Mouse (Mus musculus): Measurements from ENCODE around the gene Epop. TPM values are rescaled to one million over a fixed set of nuclear protein-coding genes. Genes with fewer than 3 reads are reported as not detected.

The Epop gene
- 0.77 and 0.80 TPM in 2 replicates for polyA plus RNA-seq (2012; rRNA removed)

DNA sequence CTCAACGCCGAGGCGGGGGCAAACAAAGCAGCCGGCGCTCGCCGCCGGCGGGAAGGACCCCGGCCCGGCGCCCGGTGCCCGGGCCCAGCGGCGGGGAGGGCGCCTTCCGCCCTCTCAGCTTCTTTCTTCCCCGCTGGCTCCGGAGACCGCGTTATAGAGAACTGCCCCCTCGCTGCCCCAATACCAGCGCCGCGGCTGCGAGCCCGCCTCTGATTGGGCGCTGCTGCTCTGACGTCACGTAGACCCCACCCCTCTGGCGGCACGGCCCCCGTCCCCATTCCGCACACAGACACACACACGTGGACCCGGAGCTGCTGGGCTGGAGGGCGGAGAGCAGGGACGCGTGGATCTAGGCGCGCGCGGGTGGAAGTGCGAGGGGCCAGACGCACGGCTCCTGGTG is at the start of gene Epop:
Epop (minus strand) TSS at position 127 of the 400 bp plus-strand sequence.
- DNase-seq (ENCODE audit: low spot score), result peak; percentile 72

DNA sequence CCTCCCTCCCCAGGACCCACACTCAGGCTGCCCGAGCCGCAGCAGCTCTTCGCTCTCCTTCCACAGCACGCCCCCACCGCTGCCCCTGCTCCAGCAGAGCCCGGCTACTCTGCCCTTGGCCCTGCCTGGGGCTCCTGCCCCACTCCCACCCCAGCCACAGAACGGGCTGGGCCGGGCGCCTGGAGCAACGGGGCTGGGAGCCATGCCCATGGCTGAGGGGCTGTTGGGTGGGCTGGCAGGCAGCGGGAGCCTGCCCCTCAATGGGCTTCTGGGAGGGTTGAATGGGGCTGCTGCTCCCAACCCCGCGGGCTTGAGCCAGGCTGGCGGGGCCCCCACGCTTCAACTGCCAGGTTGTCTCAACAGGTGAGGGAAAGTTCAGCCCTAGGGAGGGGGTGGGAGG is 48.8 kb upstream of the Epop start:
- no peak for DNase-seq (ENCODE audit: low spot score)

DNA sequence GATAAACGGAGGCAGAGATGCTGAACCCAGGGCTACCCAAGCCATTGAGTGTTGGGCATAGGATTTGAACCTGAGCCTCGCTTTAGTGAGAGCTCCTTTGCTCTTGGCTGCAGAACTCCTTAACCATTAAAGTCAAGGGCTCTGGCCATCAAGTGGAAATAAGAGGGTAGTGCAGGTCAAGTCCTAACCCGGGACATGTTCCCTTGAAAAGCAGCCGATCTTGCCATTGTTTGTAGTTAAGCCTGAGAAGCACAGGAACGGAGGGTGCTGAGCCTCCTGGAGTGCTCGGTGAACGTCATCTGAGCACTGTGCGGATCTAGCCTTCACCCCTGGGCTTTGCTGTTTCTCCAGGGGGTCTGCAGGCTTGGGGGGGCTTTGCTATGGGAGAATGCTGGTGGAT is 48.3 kb upstream of the Epop start:
- DNase-seq (ENCODE audit: low spot score), result no peak

DNA sequence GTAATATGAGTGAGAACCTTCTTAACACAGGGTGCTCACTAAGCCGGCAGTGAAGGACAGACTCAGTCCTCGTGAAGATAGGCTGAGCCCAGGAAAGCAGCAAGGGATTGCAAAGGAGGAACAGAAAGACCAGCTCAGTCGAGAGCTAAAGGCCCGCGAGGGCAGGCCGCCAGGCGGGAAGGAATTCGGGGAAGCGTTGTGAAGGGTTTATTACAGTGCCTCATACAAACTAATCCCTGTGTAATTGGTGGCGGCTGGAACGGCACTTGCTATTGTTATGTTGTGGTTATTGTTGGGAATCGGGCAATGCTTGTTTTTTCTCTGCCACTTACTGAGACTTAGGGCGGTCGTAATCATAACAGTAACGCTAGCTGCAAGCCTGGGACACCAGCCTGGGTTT is 47.9 kb upstream of the Epop start:
- no peak for DNase-seq (ENCODE audit: low spot score)

DNA sequence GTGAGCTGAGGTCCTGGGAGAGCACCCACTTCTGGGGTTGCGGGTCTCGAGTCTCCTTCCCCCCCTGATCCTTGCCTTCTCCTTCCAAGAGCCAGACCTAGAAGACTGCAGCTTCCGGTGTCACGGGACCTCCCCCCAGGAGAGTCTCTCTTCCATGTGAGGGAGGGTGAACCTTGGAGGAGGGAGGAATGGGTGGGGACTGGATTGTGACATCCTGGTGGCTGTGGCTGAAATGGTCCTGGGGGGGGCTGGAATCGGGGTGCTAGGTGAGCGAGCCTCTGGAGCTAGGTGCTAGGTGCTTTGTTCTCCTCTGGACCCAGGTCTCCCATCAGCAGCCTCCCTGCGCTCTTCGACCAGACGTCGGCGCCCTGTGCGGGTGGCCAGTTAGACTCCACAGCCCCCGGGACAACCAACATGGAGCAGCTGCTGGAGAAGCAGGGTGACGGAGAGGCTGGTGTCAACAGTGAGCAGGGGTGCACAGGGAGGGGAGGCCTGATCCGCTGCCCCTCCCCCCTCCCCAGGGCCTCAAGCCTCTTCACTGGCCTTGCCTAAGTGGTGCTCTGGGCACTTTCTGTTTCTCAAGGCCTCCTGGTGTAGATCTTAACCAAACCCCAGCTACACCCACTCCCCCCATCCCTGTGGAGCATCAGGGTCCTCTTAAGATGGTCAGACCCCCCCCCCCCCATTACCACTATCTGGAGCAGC is 46.7 kb upstream of the Epop start:
- no peak for DNase-seq (ENCODE audit: low spot score)

DNA sequence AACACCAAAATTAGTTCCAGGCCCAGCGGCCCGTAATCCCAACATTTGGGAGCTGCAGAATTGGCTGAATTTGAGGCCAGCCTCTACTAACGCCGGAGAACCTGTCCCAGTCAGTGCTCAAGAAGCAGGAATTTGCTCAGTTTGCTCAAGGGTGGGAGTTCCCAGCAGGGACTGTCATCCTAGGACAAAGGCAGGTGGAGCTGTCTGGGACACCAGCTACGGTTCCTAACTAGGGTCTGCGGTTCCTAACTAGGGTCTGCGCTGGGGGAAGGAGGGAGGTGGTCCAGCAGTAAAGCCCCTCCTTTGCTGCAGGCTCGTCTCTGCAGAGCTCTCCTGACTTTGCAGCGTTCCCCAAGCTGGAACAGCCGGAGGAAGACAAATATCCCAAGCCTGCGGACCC is 43.6 kb upstream of the Epop start:
- no peak for DNase-seq (ENCODE audit: low spot score)

DNA sequence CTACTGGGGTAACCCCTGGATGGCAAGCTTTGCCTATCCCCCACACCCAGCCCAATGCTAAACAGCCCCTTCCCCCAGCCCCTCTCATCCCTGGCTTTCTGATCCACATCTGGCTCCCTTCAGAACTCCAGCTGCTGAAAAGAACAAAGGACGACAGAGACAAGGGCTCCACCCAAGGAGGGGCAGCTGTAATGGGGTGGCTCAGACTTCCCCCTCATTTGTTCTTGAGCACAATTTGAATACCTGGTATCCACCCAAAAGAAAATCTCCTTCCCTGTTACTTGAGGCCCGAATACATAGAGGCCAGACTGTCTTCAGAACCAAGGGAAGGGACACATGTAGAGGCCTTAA is 41.6 kb upstream of the Epop start:
- no peak for DNase-seq (ENCODE audit: low spot score)

DNA sequence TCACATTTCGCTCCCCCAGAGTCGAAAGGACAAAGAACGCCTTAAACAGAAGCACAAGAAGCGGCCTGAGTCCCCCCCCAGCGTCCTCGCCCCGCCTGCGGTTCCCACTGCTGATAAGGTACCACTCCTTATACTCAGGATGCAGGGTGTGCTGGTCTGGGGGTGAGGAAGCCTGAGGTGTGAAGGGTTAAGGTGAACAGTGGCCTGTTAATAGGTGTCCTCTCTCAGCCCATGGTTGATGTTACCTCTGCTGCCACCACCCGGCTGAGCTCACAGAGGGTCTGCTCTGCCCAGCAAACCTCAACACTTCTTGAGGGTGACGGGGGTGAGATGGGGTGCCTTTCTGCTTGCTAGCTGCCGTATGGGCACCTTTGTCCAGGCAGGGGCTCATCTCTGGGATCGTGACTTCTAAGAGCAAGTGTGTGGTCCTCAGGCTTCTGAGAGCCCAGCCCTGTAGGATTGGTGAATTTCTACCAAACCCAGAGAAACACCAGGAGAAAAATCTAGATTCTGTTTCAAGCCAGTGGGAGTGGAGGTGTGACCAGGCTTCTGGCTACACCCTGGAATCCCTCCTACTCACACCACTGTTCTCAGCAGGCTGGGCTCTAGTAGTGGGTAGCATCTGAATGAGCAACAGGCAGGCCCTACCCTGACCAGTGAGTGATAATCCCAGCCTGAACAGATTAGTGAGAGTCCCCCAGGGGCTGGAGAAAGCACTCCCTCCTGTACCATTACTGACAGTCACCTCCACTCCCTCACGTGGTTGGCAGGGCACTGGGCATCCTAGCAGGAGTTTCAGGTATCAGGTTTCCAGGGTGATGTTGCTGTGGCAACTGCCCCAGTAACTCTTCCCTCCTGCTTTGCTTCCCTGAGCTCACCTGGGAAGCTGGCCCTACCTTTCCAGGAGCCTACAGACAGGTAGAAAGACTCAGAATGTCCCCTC is 41.0 kb upstream of the Epop start:
- no peak for DNase-seq (ENCODE audit: low spot score)

DNA sequence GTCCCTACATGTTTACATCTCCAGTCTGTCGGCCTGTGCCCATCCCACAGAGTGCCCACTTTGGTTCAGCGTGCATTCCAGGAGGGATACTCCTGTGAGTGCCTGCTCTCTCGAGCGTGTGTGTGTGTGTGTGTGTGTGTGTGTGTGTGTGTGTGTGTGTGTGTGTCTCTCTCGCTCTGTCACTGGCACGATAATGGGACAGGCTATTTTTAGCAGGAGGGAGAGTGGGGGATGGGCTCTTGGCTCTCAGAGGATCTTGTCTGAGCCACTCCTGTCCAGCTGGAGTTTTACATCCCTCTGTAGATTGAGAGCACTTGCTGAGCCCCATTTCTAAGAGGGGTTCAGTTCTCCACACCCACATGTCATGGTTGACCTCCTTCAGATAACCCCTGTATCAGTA is 40.3 kb upstream of the Epop start:
- DNase-seq (ENCODE audit: low spot score), result no peak

DNA sequence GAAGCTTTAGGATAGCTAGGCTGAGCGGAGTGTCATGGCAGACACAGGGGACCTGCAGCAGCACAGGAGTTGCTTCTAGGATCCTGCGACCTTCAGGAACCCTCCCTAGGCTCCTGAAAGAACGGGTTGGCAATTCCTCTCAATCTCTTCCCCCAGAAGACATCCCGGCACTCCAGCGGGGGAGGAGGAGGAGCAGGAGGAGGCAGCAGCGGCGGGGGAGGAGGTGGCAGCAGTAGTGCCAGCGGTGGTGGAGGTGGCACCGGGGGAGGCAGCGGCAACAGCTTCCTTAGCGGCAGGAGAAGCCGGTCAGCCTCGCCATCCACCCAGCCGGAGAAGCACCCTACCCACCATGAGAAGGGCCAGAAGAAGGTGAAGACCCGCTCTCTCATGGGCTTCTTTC is 39.8 kb upstream of the Epop start:
- DNase-seq (ENCODE audit: low spot score), result no peak

DNA sequence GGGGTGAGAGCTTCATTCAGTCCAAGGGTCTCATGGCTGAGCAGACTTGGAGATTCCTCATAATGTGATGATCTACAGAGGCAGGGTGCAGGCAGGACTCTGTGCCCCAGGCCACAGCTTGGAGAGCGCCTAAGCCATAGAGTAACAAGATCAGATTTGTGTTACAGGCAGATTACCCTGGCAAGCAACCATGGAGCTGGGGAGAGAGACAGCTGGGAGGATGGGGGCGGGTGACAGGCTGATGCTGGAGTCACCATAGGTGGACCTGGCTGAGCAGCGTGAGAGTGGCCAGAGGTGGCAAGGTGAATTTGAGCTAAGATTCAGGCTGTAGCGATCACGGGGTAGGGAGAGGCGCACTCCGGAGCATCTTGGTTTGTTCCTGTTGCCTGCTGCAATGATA is 38.7 kb upstream of the Epop start:
- DNase-seq (ENCODE audit: low spot score), result no peak

DNA sequence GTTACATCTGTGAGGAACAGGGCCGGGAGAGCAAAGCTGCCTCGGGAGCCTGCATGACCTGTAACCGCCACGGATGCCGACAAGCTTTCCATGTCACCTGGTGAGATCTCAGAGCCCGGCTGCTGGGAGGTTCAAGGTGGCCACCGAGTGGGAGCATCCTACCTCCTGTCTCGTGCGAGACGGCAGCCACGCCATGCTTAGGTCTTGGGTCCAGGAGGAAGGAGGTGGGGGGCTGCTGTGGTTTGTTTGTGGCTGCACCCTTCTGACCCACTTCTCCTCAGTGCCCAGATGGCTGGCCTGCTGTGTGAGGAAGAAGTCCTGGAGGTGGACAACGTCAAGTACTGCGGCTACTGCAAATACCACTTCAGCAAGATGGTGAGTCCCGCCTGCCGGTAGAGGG is 37.3 kb upstream of the Epop start:
- no peak for DNase-seq (ENCODE audit: low spot score)

DNA sequence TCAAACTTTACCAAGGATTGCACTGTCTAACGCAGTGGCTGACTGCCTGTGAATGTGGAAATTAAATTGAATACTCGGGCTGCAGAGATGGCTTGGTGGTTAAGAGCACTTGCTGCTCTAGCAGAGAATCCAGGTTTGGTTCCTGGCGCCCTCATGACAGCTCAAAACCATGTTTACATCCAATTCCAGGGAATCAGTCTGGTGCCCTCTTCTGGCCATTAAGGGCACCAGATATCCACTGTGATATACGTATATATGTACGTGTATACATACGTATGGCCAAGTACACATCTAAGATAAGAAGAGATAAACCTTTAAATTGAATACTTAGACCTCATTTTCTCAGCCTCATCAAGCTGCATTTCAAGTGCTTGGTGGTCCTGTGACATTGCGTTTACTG is 36.7 kb upstream of the Epop start:
- DNase-seq (ENCODE audit: low spot score), result no peak

DNA sequence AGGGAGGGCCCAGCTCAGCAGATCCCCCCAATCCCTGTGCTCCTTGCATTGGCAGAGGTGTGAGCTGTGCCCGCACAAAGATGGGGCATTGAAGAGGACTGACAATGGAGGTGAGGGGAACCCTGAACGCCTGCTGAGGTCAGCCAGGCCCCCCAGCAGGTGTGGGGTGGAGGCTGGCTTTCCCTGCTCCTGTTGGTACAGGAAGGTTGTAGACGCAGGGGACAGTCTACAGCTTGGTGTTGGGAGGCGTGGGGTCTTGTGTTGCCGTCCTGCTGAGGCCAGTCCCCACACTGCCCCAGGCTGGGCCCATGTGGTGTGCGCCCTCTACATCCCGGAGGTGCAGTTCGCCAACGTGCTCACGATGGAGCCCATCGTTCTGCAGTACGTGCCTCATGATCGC is 35.9 kb upstream of the Epop start:
- no peak for DNase-seq (ENCODE audit: low spot score)

DNA sequence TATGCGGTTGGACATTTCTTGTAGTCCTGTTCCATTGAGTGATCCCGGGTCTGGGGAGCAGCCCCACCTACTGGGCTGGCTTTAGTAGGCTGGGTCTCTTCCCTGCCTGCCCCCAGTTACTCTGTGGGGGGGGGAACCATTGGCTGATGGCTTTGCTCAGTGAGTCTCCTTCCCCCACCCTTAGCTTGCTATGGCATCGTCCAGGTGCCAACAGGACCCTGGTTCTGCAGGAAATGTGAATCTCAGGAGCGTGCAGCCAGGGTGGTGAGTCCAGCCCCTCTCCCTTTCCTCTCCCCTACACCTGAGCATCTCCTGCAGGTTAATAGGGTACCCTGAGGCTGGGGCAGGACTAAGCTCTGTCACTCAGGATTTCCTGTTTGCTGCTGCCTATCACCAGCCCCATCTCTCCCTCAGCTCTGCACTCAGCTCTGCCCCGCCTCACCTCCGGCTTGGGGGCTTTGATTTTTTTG is 35.3 kb upstream of the Epop start:
- DNase-seq (ENCODE audit: low spot score), result no peak

DNA sequence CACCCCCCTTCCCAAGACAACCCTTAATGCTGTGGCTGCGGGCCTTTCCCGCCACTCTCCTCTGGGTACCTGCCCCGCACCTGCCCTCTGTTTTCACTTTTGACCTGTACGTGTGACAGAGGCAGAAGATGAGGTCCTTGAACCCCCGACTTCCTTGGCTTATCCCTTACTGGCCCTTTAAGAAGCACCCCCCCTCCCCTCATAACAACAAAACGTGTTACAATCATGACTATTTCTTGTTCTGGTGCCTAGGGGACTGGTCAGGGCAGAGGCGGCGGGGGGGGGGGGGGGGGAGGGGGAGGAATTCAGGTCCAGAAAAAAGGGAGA is 34.8 kb upstream of the Epop start:
- no peak for DNase-seq (ENCODE audit: low spot score)

DNA sequence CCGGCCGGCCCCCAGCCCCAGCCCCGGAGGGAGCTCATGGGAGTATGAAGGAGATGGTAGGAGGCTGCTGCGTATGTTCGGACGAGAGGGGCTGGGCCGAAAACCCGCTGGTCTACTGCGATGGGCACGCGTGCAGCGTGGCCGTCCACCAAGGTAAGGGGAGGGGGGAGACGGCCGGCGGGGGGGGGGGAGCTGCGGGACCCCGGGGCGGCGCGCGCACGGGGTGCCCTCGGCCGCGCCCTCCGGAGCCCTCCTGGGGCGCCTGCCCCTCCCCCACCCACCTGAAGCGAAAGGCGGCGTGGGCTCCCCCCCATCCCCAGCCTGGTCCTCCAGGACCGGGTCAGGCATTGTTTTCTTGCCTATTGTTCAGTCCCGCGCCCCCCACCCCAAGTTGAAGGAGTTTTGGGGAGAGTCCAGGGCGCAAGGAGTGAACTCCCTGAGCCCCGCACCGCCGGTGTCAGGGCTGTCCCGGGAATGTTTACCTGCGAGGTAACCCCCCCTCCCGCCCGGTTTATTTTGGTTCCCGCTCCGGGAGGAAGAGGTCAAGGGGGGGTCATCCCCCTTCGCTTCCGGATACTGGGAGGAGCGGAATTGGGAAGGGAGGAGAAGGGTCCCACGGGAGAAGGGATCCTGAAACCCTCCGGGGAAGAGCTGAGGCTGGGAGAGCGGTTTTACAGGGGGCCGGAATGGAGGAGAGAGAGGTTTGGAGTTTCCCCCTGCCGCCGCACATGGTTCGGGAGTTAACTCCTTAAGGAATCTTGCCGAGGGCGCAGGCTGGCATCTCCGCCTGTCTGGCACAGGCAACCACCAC is 34.2 kb upstream of the Epop start:
- no peak for DNase-seq (ENCODE audit: low spot score)

DNA sequence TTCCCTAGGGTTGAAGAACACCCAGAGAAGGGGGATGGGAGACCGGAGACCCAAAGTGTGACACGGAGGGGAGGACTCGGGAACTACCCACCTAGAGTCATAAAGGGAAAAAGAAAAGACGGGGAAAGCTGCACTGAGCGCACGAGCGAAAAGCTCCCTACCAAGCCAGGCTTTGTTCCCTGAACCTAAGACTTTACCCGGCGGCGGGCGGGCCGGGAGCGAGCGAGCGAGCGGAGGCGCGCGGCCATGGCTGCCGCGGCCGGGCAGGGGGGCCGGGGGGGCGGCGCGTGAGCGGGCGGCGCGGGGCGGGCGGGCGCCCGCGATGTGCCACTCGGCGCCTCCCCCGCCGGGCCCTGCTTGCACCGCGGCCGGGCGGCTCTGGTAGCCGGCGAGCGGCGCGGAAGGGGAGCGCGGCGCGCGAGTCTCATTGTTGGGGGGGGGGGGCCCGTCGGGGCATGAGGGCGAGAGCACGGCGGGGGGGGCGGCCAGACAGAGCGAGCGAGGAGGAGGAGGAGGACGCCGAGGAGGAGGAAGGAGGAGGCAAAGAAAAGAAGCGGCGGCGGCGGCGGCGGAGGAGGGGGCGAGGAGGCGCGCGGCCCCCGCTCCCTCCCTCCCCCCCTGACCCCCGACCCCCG is 33.5 kb upstream of the Epop start, which contains the start of gene Mllt6:
Mllt6 (plus strand) TSS at position 522 of the 635 bp plus-strand sequence.
- DNase-seq (ENCODE audit: low spot score), result peak; percentile 57

DNA sequence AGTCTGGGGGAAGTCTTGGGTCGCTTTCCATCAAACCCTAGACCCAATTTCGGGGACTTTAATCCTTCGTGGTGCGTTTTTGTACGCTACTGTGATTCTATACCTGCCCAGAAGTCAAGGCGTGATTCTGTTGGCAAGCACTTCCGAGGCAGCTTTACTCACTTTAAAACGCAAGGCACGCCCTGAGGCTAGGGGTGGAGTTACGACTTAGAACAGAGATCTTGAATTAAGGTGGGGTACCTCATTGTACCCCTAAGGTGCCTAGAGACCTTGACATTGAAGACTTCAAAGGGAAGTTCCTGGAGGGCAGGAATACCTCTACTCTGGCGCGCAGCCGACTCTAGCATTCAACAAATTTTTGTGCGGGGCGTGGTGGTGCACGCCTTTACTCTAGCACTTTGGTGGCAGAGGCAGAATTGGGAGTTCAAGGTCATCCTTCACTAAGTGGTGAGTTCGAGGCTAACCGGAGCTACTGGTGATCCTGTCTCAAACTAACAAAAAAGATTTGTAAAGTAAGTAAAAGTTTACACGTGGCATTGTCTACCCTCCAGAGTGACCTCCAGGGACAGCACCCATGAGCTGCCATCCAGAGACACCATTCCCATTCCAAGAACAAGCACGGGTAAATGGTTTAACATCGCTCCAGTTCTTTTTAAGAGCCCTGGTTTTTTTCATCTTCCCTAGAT is 32.8 kb upstream of the Epop start:
- no peak for DNase-seq (ENCODE audit: low spot score)

DNA sequence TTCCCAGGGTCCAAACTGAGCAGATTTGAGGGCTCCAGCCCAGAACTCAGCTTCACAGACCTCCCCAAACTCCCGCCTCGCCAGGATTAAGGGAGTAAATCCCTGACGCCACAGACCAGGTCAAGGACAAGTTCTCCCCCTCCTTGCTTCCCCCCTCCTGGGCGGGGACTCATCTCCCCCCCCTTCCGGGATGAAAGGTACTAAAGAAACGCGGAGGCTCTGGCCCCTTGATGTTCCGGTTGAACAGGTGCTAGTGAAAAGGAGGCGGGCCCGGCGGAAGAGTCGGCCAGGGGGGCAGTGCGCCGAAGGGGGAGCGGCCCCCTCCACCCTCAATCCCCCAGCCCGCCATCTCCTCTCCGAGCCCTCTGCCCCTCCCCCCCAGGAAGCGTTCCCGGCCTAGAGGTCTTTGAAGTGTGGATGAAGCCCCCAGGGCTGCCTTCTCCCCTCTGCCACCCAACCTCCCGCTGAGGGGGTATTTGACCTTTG is 32.2 kb upstream of the Epop start:
- peak; percentile 55 for DNase-seq (ENCODE audit: low spot score)
